Mouse (Mus musculus) CH12.LX (cell line): ENCODE measurements around the gene Rbl2. TPM values are rescaled to one million over a fixed set of nuclear protein-coding genes. Genes with fewer than 3 reads are reported as not detected.

Source experiments
- DNase-seq: peaks from one replicate; pipeline ENCODE4 v3.0.0-alpha.2; 2013; ENCODE audit errors: extremely low read depth
- H3K27ac ChIP-seq: 2 replicates; pipeline ENCODE4 v1.5.1; 2012; ENCODE audit warnings: low read depth, mild to moderate bottlenecking, control low read depth, moderate library complexity; ENCODE audit not compliant: insufficient read depth
- H3K27me3 ChIP-seq: replicated peaks from 2 replicates; pipeline ENCODE3; 2012; ENCODE audit warnings: inconsistent platforms
- H3K36me3 ChIP-seq, 2 experiments: replicated peaks in 1 of 2; 2 replicates each; pipeline versions ENCODE3 to v1.6.1; 2012; ENCODE audit warnings: inconsistent platforms in 1 of 2, low read length in 1 of 2, mild to moderate bottlenecking in 1 of 2, mixed read lengths in 1 of 2, moderate library complexity in 1 of 2; ENCODE audit not compliant: control insufficient read depth in 1 of 2, insufficient read depth in 1 of 2
- H3K4me1 ChIP-seq, 2 experiments: 2 replicates each; pipeline ENCODE4 v1.6.1; 2012; ENCODE audit warnings: inconsistent platforms in 1 of 2, moderate library complexity in 1 of 2; ENCODE audit not compliant: insufficient read depth in 2 of 2, control insufficient read depth in 1 of 2
- H3K4me2 ChIP-seq: 2 replicates; pipeline ENCODE4 v1.6.1; 2012; ENCODE audit warnings: low read depth, mild to moderate bottlenecking, control low read depth; ENCODE audit not compliant: poor library complexity, insufficient read depth, severe bottlenecking
- H3K4me3 ChIP-seq, 3 experiments: fragments of 150-350 bp in 1 of 3; sonication (generic) in 1 of 3; replicated peaks in 1 of 3; 2 replicates each; pipeline versions ENCODE3 to v1.5.1; 2011 to 2012; ENCODE audit warnings: low read depth in 2 of 3, low read length in 2 of 3, mild to moderate bottlenecking in 2 of 3, moderate library complexity in 2 of 3, control low read depth in 1 of 3, improper control_type of control experiment in 1 of 3, inconsistent platforms in 1 of 3, mixed read lengths in 1 of 3; ENCODE audit not compliant: poor library complexity in 1 of 3
- H3K79me2 ChIP-seq: replicated peaks from 2 replicates; pipeline ENCODE4 v1.6.1; 2012; ENCODE audit warnings: mild to moderate bottlenecking, moderate library complexity; ENCODE audit not compliant: control insufficient read depth, poor library complexity, insufficient read depth, severe bottlenecking; ENCODE audit errors: extremely low read depth
- H3K9ac ChIP-seq: 2 replicates; pipeline ENCODE4 v1.6.1; 2012; ENCODE audit warnings: low read depth, mild to moderate bottlenecking, control low read depth, moderate library complexity; ENCODE audit not compliant: insufficient read depth
- H3K9me3 ChIP-seq: replicated peaks from 2 replicates; pipeline ENCODE3; 2012; ENCODE audit warnings: low read length, inconsistent platforms, mixed read lengths
- BHLHE40 ChIP-seq: IDR thresholded peaks from 2 replicates; pipeline ENCODE4 v1.6.1; 2011; ENCODE audit warnings: mild to moderate bottlenecking, low read depth, low read length, improper control_type of control experiment
- CHD1 ChIP-seq: IDR thresholded peaks from 2 replicates; pipeline ENCODE4 v1.6.1; 2012; ENCODE audit warnings: low read depth, low read length, improper control_type of control experiment, inconsistent platforms
- CHD2 ChIP-seq: IDR thresholded peaks from 2 replicates; pipeline ENCODE4 v1.6.1; 2011; ENCODE audit warnings: low read length, improper control_type of control experiment
- CTCF ChIP-seq, 2 experiments: IDR thresholded peaks in 1 of 2; conservative IDR thresholded peaks in 1 of 2; 2 replicates each; pipeline ENCODE4 v1.5.1; 2011 to 2012; ENCODE audit warnings: low read depth in 2 of 2, low read length in 2 of 2, improper control_type of control experiment in 1 of 2, inconsistent platforms in 1 of 2, mild to moderate bottlenecking in 1 of 2, moderate library complexity in 1 of 2
- E2F4 ChIP-seq: IDR thresholded peaks from 2 replicates; pipeline ENCODE4 v1.6.1; 2011; ENCODE audit warnings: low read depth, low read length, improper control_type of control experiment; ENCODE audit not compliant: insufficient replicate concordance
- ELF1 ChIP-seq: IDR thresholded peaks from 2 replicates; pipeline ENCODE4 v1.6.1; 2014; ENCODE audit warnings: low read depth, mild to moderate bottlenecking, inconsistent platforms, low read length, improper control_type of control experiment
- EP300 ChIP-seq: IDR thresholded peaks from 2 replicates; pipeline ENCODE4 v1.6.1; 2011; ENCODE audit warnings: low read length, improper control_type of control experiment
- ETS1 ChIP-seq: conservative IDR thresholded peaks from 2 replicates; pipeline ENCODE4 v1.6.1; 2012; ENCODE audit warnings: low read depth, mild to moderate bottlenecking, inconsistent platforms, low read length, improper control_type of control experiment, moderate library complexity
- GABPA ChIP-seq: IDR thresholded peaks from 2 replicates; pipeline ENCODE4 v1.6.1; 2012; ENCODE audit warnings: low read depth, low read length, improper control_type of control experiment, inconsistent platforms; ENCODE audit not compliant: insufficient replicate concordance
- IRF4 ChIP-seq: IDR thresholded peaks from 2 replicates; pipeline ENCODE4 v1.6.1; 2014; ENCODE audit warnings: low read depth, mild to moderate bottlenecking, inconsistent platforms, low read length, improper control_type of control experiment
- JUN ChIP-seq: IDR thresholded peaks from 2 replicates; pipeline ENCODE4 v1.6.1; 2011; ENCODE audit warnings: low read depth, mild to moderate bottlenecking, low read length, improper control_type of control experiment, moderate library complexity; ENCODE audit not compliant: insufficient read depth
- JUND ChIP-seq: conservative IDR thresholded peaks from 2 replicates; pipeline ENCODE4 v1.6.1; 2011; ENCODE audit warnings: low read depth, low read length, improper control_type of control experiment
- KAT2A ChIP-seq: IDR thresholded peaks from 2 replicates; pipeline ENCODE4 v1.6.1; 2012; ENCODE audit warnings: low read length, improper control_type of control experiment, inconsistent platforms; ENCODE audit not compliant: insufficient replicate concordance
- MAFK ChIP-seq: IDR thresholded peaks from 2 replicates; pipeline ENCODE4 v1.6.1; 2011; ENCODE audit warnings: low read length, improper control_type of control experiment; ENCODE audit not compliant: insufficient replicate concordance
- MAZ ChIP-seq: IDR thresholded peaks from 2 replicates; pipeline ENCODE4 v1.6.1; 2012; ENCODE audit warnings: low read depth, mild to moderate bottlenecking, inconsistent platforms, low read length, improper control_type of control experiment, moderate library complexity
- MEF2A ChIP-seq: IDR thresholded peaks from 2 replicates; pipeline ENCODE4 v1.6.1; 2014; ENCODE audit warnings: low read depth, mild to moderate bottlenecking, inconsistent platforms, low read length, improper control_type of control experiment, borderline replicate concordance
- MXI1 ChIP-seq: IDR thresholded peaks from 2 replicates; pipeline ENCODE4 v1.6.1; 2011; ENCODE audit warnings: mild to moderate bottlenecking, low read depth, low read length, improper control_type of control experiment
- MYC ChIP-seq: IDR thresholded peaks from 2 replicates; pipeline ENCODE4 v1.6.1; 2011; ENCODE audit warnings: low read depth, mild to moderate bottlenecking, improper control_type of control experiment, low read length
- NELFE ChIP-seq: IDR thresholded peaks from 2 replicates; pipeline ENCODE4 v1.6.1; 2011; ENCODE audit warnings: low read depth, low read length, improper control_type of control experiment
- NRF1 ChIP-seq: IDR thresholded peaks from 2 replicates; pipeline ENCODE4 v1.6.1; 2014; ENCODE audit warnings: low read depth, mild to moderate bottlenecking, inconsistent platforms, low read length, improper control_type of control experiment, moderate library complexity
- PAX5 ChIP-seq: IDR thresholded peaks from 2 replicates; pipeline ENCODE4 v1.6.1; 2012; ENCODE audit warnings: low read length, inconsistent platforms, mixed read lengths
- POLR2A ChIP-seq: IDR thresholded peaks from 2 replicates; pipeline ENCODE4 v1.6.1; 2011; ENCODE audit warnings: low read depth, mild to moderate bottlenecking, improper control_type of control experiment, low read length
- POLR2AphosphoS2 ChIP-seq: IDR thresholded peaks from 2 replicates; pipeline ENCODE4 v1.6.1; 2011; ENCODE audit warnings: low read depth, low read length, improper control_type of control experiment
- RAD21 ChIP-seq: IDR thresholded peaks from 2 replicates; pipeline ENCODE4 v1.6.1; 2011; ENCODE audit warnings: low read depth, mild to moderate bottlenecking, low read length, improper control_type of control experiment, moderate library complexity
- RCOR1 ChIP-seq: conservative IDR thresholded peaks from 2 replicates; pipeline ENCODE4 v1.6.1; 2012; ENCODE audit warnings: low read depth, mild to moderate bottlenecking, inconsistent platforms, low read length, improper control_type of control experiment
- TBP ChIP-seq: conservative IDR thresholded peaks from 2 replicates; pipeline ENCODE4 v1.6.1; 2011; ENCODE audit warnings: low read depth, low read length, improper control_type of control experiment
- TCF12 ChIP-seq: IDR thresholded peaks from 2 replicates; pipeline ENCODE4 v1.6.1; 2014; ENCODE audit warnings: low read depth, mild to moderate bottlenecking, inconsistent platforms, low read length, improper control_type of control experiment
- UBTF ChIP-seq: IDR thresholded peaks from 2 replicates; pipeline ENCODE4 v1.6.1; 2012; ENCODE audit warnings: low read depth, mild to moderate bottlenecking, inconsistent platforms, low read length, improper control_type of control experiment, moderate library complexity
- USF1 ChIP-seq: IDR thresholded peaks from 2 replicates; pipeline ENCODE4 v1.6.1; 2014; ENCODE audit warnings: low read depth, mild to moderate bottlenecking, inconsistent platforms, low read length, improper control_type of control experiment
- USF2 ChIP-seq: conservative IDR thresholded peaks from 2 replicates; pipeline ENCODE4 v1.6.1; 2011; ENCODE audit warnings: low read depth, low read length, improper control_type of control experiment
- ZMIZ1 ChIP-seq: IDR thresholded peaks from 2 replicates; pipeline ENCODE4 v1.6.1; 2012; ENCODE audit warnings: low read depth, mild to moderate bottlenecking, inconsistent platforms, low read length, improper control_type of control experiment
- ZNF384 ChIP-seq: IDR thresholded peaks from 2 replicates; pipeline ENCODE4 v1.6.1; 2012; ENCODE audit warnings: low read depth, low read length, improper control_type of control experiment, inconsistent platforms
- dilution Hi-C: fragments of 300-500 bp; cut with MboI; formaldehyde crosslinking; loops from 2 replicates; pipeline ENCODE4 v1.14.3; 2020; ENCODE audit warnings: low sequenced_read_pairs; ENCODE audit not compliant: extremely low pct_unique_long_range_greater_than_20kb, extremely low pct_ligation_motif_present
- in situ Hi-C: fragments of 300-500 bp; cut with MboI; formaldehyde crosslinking; loops from 3 replicates; pipeline ENCODE4 v1.14.3; 2019; ENCODE audit warnings: low sequenced_read_pairs, low pct_ligation_motif_present, low pct_unique_long_range_greater_than_20kb, mixed read lengths
- polyA plus RNA-seq: library from polyadenylated mRNA; unstranded; fragments of >175 nt; gene quantifications from 2 replicates; pipeline ENCODE4 v1.2.1, GENCODE M21; 2012; ENCODE audit warnings: low read depth; ENCODE audit not compliant: insufficient read length
- total RNA-seq, 2 experiments: library from RNA; depleted of rRNA; stranded (reverse); fragments of 300-350 nt in 1 of 2; fragments of >200 nt in 1 of 2; gene quantifications; 2 replicates each; pipeline ENCODE4 v1.2.3; 2012 to 2014

Rbl2 gene
- total and polyA plus RNA-seq, 3 experiments: 19.0 to 21.9 (median 19.2) TPM

- H3K9ac ChIP-seq: no peak overlapping the region
- H3K9me3 ChIP-seq: no peaks in the 10 kb centered on the region
- H3K27ac ChIP-seq: no peak overlapping the region
- H3K4me1 ChIP-seq: peaks cover 4 to 28% of the 10 kb centered on the region in 2 experiments; a peak in 3 of 4 replicates
- H3K4me2 ChIP-seq: no peak overlapping the region
- H3K79me2 ChIP-seq: peaks cover 2% of the 10 kb centered on the region
- H3K4me3 ChIP-seq: no peak overlapping the region
- dilution Hi-C loops (no loop called here), in situ Hi-C loops (no loop called here)
- TF ChIP-seq CTCF (conservative IDR thresholded peaks at IDR 0.05 in 1 of 2, IDR thresholded peaks at IDR 0.05 in 1 of 2; ENCODE audit: low read depth in 2 of 2, low read length in 2 of 2) (peak in 1 of 2 experiments; percentile 45; a peak in 2 of 4 replicates), RAD21 (no peak; the same call in 1 of the 2 replicates)
- DNase-seq: no peak
- H3K27me3 ChIP-seq: no peaks in the 10 kb centered on the region
- peaks cover 34 to 48% of the 10 kb centered on the region in 2 experiments for H3K36me3 ChIP-seq
Measured at GRCm38 (mm10) chr8:91079678-91080077, 9.8 kb downstream of the Rbl2 start.

- no peaks in the 10 kb centered on the region for H3K27me3 ChIP-seq
- H3K27ac ChIP-seq: peak overlapping the region; percentile 99
- dilution Hi-C loops (no loop called here), in situ Hi-C loops (no loop called here)
- peaks cover 2% of the 10 kb centered on the region for H3K79me2 ChIP-seq
- H3K4me3 ChIP-seq: peak overlapping the region in 2 of 3 experiments; percentile 30 to 48
- H3K36me3 ChIP-seq: peaks cover 41 to 52% of the 10 kb centered on the region in 2 experiments
- no peaks in the 10 kb centered on the region for H3K9me3 ChIP-seq
- peak; percentile 93 for DNase-seq
- peak overlapping the region; percentile 91 for H3K4me2 ChIP-seq
- H3K9ac ChIP-seq: peak overlapping the region; percentile 79
- peaks cover 0 to 40% of the 10 kb centered on the region in 2 experiments; a peak in 3 of 4 replicates for H3K4me1 ChIP-seq
- TF ChIP-seq JUND (no peak), TCF12 (peak; percentile 85), EP300 (peak; percentile 99), RCOR1 (peak; percentile 64), NRF1 (no peak; the same call in 1 of the 2 replicates), RAD21 (no peak), KAT2A (0 out of 2 replicates have a peak, but pooled peaks have one; percentile 37), POLR2AphosphoS2 (no peak), MEF2A (peak; percentile 94), ZNF384 (no peak), MAZ (no peak), NELFE (0 out of 2 replicates have a peak, but pooled peaks have one; percentile 40), ZMIZ1 (0 out of 2 replicates have a peak, but pooled peaks have one; percentile 19), UBTF (no peak), USF2 (no peak), BHLHE40 (peak; percentile 77), CHD1 (peak; percentile 100), IRF4 (peak; percentile 95), TBP (peak; percentile 14; the same call in 1 of the 2 replicates), PAX5 (no peak), POLR2A (0 out of 2 replicates have a peak, but pooled peaks have one; percentile 29), MYC (peak; percentile 76), CTCF (conservative IDR thresholded peaks at IDR 0.05 in 1 of 2, IDR thresholded peaks at IDR 0.05 in 1 of 2; ENCODE audit: low read depth in 2 of 2, low read length in 2 of 2) (no peak), E2F4 (peak; percentile 99), ETS1 (peak; percentile 81), JUN (peak; percentile 40; the same call in 1 of the 2 replicates), MXI1 (no peak), CHD2 (peak; percentile 80), MAFK (peak; percentile 74), GABPA (no peak), USF1 (no peak), ELF1 (peak; percentile 87)
Measured at GRCm38 (mm10) chr8:91081911-91082310, 12.1 kb downstream of the Rbl2 start.
